8 mouse cellular contexts compared by ENCODE assay signal in the genomic region with DNA sequence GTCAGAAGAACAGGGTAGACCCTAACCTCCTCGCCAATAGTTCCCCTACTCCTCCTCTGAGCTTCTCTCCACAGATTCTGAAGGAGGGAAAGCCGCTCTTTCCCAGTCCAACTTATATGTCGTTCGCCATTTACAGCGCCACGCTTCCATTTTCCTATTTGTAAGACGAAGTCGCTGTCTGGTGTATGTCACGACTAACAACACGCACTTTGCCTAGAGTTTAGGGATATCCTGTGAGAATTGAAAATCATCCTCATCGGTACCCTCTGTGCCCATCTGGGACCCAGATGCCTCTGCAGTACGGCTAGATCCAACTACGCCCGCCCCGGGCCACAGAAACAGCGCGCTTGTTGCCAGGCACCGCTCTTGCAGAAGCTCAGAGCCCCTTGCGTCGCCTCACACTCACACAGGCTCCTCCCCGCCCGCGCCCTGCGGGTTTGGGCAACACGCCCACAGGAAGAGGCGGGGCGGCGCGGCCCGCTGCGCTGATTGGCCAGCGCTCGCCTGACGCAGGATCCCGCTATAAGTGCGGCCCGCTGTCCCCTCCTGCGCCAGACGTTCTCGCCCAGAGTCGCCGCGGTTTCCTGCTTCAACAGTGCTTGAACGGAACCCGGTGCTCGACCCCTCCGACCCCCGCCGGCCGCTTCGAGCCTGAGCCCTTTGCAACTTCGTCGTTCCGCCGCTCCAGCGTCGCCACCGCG. TPM values are rescaled to one million over a fixed set of nuclear protein-coding genes. Genes with fewer than 3 reads are reported as not detected.
A peak's percentile ranks its signal among the peaks of the same experiment; 100 is the strongest.
DNase-seq lines count a peak whose midpoint lies in the region; ATAC-seq lines count a peak whose summit lies in the region.

No protein-coding gene starts in this region.

- DNase-seq in adipocyte (ENCODE audit: low spot score), result peak; percentile 96
- peak; percentile 99 for DNase-seq in embryo, embryonic 10 days (ENCODE audit: low spot score)
- peak; percentile 97 for DNase-seq in gastrocnemius, postnatal 14 days
- DNase-seq in left cerebral cortex, postnatal 10 days (ENCODE audit: extremely low spot score in 1 of 2, low spot score in 2 of 2), result peak; percentile 94 to 98
- DNase-seq in right cerebral cortex, postnatal 25 days, result peak; percentile 96
- peak; percentile 96 for DNase-seq in urinary bladder, postnatal 4 days (ENCODE audit: low spot score in 2 of 2)

- ATAC-seq in inflammation-experienced regulatory T-cells, adult 6 months, result peak; percentile 92
- peak; percentile 77 for ATAC-seq in megakaryocyte-erythroid progenitor cell, adult 5-6 weeks (replicated peaks; ENCODE audit: low FRiP score, low TSS enrichment, poor library complexity, severe bottlenecking)

- intact Hi-C loops in gastrocnemius, postnatal 14 days (cut with DNase I; ENCODE audit: low total_unique reads), result no loop called here
- intact Hi-C loops in left cerebral cortex, postnatal 10 days (cut with DNase I), result loop anchor here (2.0 kb wide), 1 partner anchor 62 kb away; no protein-coding TSS in a partner anchor

RNA-seq across cellular contexts. Expression of a gene that starts 1.9 kb away (rescaled TPM):
- 1,000 to 10,000 TPM; 2,162 to 2,185 TPM for total RNA-seq in gastrocnemius, postnatal 14 days (2021)
- 1,000 to 10,000 TPM; 1,678 to 2,599 (median 2,226) TPM for polyA plus RNA-seq in inflammation-experienced regulatory T-cells, adult 6 months (2017; shearing (Covaris generic))
- 1,000 to 10,000 TPM; 1,579 to 1,597 TPM for total RNA-seq in left cerebral cortex, postnatal 10 days (2021)
- 1,910 and 1,948 TPM in 2 replicates for total RNA-seq in megakaryocyte-erythroid progenitor cell, adult 5-6 weeks (2014; fragmentation: Nextera tagmentation)
- total RNA-seq in megakaryocyte-erythroid progenitor cell, adult 5-6 weeks (2017), result 775 and 886 TPM in 2 replicates

RNA-seq across cellular contexts. Expression of a gene that starts 19.1 kb away (rescaled TPM):
- total RNA-seq in gastrocnemius, postnatal 14 days (2021), result under 1 TPM; 0.29 to 0.41 TPM
- polyA plus RNA-seq in inflammation-experienced regulatory T-cells, adult 6 months (2017; shearing (Covaris generic)), result under 1 TPM in 1 of 3 experiments, not detected in 2; 0.21 TPM
- total RNA-seq in left cerebral cortex, postnatal 10 days (2021), result 1 to 10 TPM; 1.2 to 1.8 TPM
- total RNA-seq in megakaryocyte-erythroid progenitor cell, adult 5-6 weeks (2014; fragmentation: Nextera tagmentation), result not detected in 2 replicates
- total RNA-seq in megakaryocyte-erythroid progenitor cell, adult 5-6 weeks (2017), result not detected in 2 replicates

RNA-seq across cellular contexts. Expression of a gene that starts 19.2 kb away (rescaled TPM):
- 10 to 100 TPM in 1 of 2 experiments, 1 to 10 TPM in 1; 7.4 to 11.6 TPM for total RNA-seq in gastrocnemius, postnatal 14 days (2021)
- polyA plus RNA-seq in inflammation-experienced regulatory T-cells, adult 6 months (2017; shearing (Covaris generic)), result not detected
- 10 to 100 TPM in 1 of 2 experiments, 1 to 10 TPM in 1; 9.7 to 10.9 TPM for total RNA-seq in left cerebral cortex, postnatal 10 days (2021)
- 16.1 and 23.6 TPM in 2 replicates for total RNA-seq in megakaryocyte-erythroid progenitor cell, adult 5-6 weeks (2014; fragmentation: Nextera tagmentation)
- total RNA-seq in megakaryocyte-erythroid progenitor cell, adult 5-6 weeks (2017), result 6.0 and 20.1 TPM in 2 replicates

RNA-seq across cellular contexts. Expression of a gene that starts 59.1 kb away (rescaled TPM):
- 1 to 10 TPM; 5.4 to 6.0 TPM for total RNA-seq in gastrocnemius, postnatal 14 days (2021)
- polyA plus RNA-seq in inflammation-experienced regulatory T-cells, adult 6 months (2017; shearing (Covaris generic)), result not detected
- 10 to 100 TPM; 49.0 to 49.5 TPM for total RNA-seq in left cerebral cortex, postnatal 10 days (2021)
- total RNA-seq in megakaryocyte-erythroid progenitor cell, adult 5-6 weeks (2014; fragmentation: Nextera tagmentation), result 22.8 and 23.9 TPM in 2 replicates
- total RNA-seq in megakaryocyte-erythroid progenitor cell, adult 5-6 weeks (2017), result 15.9 and 18.7 TPM in 2 replicates

Comparison
In these comparisons a context has a peak if more than half of its experiments do, and no peak if none do; other contexts are left out.
1. Peak in every context shown above with its lines: DNase-seq and ATAC-seq.